Mouse (Mus musculus) lung, postnatal 10 days (tissue): ENCODE results near the gene Plxnd1.
A peak's percentile ranks its signal among the peaks of the same experiment; 100 is the strongest.

Experiments
- DNase-seq: peaks from one replicate; pipeline ENCODE4 v3.0.0; 2021

Gene Plxnd1

DNA sequence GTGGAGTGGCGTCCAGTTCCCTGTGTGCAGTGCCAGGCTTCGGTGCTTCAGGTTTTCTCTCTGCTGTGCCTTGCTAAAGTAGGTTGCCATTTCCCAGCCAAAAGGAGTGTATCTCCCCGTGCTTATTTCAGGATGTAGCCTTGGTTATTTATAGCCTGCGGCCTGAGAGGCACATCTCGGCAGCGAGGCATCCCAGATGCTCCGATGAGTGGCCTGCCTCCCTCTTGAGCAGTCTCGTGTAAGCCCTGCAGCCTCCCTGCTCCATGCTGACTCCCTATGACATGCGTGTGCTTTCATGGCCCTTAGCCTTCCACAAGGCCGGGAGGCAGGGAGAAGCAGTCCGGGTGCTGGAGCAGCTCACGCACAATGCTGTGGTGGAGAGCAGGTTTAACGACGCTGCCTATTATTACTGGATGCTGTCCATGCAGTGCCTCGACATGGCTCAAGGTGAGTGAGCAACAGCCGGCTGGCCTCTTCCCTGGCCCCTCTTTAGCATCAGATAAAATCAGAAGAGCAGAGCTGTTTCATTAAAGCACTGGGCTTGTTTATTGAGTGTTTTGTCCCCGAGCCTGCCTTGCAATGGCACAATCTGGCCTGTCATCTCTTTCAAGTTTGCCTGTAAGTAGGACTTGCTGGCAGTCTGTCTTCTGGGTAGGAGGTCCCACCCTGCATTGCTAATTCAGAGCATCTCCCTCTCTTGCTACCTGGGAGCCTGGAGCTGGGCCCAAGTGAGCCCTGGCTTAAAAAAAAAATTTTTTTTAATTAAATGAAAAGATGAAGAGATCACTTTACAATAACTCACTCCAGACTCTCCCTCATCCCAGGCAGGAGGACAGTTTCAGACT, 79.0 kb downstream of the Plxnd1 start:
- DNase-seq: no peak

- DNase-seq: no peak
These were observed 80.1 kb downstream of the Plxnd1 start for GRCm38 (mm10) chr6:115914511-115915202.

DNA sequence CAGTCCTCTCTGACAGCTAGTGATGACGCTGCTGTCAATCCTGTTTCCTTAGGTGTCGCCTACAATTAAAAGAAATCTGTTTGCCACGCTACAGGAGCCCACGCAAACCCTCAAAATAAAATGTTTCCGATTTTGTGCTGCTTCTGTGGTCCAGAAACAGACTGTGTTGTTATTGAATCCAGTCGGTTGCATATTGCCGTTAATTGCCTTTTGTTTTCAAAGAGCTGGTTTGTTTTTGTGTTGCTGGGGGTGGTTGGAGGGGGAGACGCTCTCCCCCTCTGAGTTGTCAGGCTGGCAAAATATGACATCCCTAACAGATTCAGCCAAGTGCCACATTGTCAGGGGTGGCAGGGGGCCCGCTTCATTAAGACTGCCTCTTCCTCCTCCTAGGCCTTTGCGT, 81.3 kb downstream of the Plxnd1 start:
- no peak for DNase-seq

GRCm38 (mm10) chr6:115911763-115912162, 83.0 kb downstream of the Plxnd1 start:
- no peak for DNase-seq

DNA sequence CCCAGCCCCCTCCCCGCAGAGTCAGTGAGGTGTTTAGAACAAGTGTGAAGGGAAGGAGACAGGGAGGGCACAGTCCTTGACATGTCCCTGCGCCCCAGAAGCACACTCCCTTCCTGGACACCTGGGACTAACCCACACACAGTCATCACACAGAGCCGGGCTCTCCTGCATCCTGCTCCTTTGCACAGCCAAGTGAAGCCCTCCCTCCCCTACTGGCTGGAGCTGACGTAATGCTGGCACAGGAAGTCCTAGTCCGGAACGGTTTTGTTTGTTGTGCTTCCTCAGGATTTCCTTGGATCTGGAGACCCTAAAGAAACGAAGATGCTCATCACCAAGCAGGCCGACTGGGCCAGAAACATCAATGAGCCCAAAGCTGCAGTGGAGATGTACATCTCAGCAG, 84.9 kb downstream of the Plxnd1 start:
- peak; percentile 91 for DNase-seq

DNA sequence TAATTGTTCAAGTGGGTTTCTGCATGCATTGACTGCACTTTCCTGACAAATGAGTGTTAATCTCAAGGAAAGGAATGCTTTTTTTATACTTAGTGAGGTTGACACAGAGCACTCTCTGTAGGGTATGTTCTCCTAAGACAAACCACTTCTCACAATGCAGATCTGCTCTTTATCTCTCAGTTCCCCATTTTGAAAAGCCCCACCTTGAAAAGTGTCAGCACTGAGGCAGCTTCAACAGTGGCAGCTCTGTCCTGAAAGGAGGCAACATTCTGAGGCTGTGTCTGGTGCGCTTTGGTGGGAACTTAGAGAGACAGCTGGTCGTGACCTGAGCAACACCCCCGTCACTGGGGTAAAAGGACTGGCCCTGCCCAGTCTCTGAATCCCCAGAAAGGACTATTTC, 85.8 kb downstream of the Plxnd1 start:
- DNase-seq: no peak

GRCm38 (mm10) chr6:115908421-115908982, 86.3 kb downstream of the Plxnd1 start:
- no peak for DNase-seq

GRCm38 (mm10) chr6:115906871-115907270, 87.9 kb downstream of the Plxnd1 start:
- DNase-seq: no peak

DNA sequence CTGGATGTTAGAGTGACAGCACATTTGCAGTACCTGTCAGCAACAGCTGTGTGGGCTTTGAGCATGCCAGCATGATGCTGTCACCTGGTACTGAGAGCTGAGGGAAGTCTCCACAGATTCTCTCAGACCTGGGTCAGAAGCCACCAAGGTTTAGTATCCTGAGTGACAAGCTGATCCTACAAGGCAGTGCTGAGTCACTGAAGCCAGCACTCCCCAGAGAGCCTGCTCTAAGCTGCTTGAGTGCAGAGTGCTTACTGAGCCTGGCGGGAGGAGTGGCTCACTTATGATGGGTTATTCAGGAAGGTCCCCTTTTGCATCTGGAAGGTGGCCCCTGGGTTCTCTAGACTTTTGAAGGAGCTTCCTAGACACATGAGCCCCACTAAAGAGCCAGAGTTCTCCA, 88.3 kb downstream of the Plxnd1 start:
- DNase-seq: no peak

DNA sequence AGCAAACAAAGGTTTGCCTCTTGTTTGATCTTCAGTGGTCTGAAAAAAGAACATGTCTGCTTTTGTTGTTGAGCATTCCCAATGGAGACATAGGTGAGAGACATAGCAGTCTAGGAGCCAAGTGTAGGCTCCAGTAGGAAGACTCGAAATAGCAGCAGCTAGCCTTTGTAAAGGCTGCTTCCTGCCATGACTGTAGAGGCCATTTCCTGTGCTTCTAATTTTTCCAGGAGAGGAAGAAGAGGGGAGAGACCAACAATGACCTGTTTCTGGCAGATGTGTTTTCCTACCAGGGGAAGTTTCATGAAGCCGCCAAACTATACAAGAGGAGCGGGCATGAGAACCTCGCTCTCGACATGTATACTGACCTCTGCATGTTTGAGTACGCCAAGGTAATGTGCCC, 89.2 kb downstream of the Plxnd1 start:
- DNase-seq: no peak
